9 mouse cellular contexts compared by ENCODE assay signal in genomic region chr10:108334096-108334495, GRCm38 (mm10). TPM values are rescaled to one million over a fixed set of nuclear protein-coding genes. Genes with fewer than 3 reads are reported as not detected.
DNase-seq lines count a peak whose midpoint lies in the region; ATAC-seq and TF ChIP-seq lines count a peak whose summit lies in the region.
"Had no signal": no experiment of that assay in that cellular context is flagged by ENCODE, and none has a peak within 500 bp of the region (broad histone marks: within the 10 kb centered on the region; RNA-seq: fewer than 3 reads in every experiment).

No protein-coding gene starts in this region.

- intact Hi-C loops in heart, postnatal 25 days (cut with DNase I): loop anchor here (5.0 kb wide), 1 partner anchor 113 kb away; no protein-coding TSS in a partner anchor
- intact Hi-C loops in left cerebral cortex, postnatal 36 days (cut with DNase I): loop anchor here (10.0 kb wide), 1 partner anchor 111 kb away; no protein-coding TSS in a partner anchor
- intact Hi-C loops in gastrocnemius, adult 2 months (cut with DNase I): loop anchor here (10.0 kb wide), 1 partner anchor 111 kb away; no protein-coding TSS in a partner anchor

- no peaks in the 10 kb centered on the region for H3K36me3 ChIP-seq in heart, postnatal 0 days (replicated peaks; ENCODE audit: control insufficient read depth, insufficient read depth, low read length)
- peaks cover 4% of the 10 kb centered on the region; the same call in 1 of the 2 replicates for H3K36me3 ChIP-seq in ES-E14 (ENCODE audit: control insufficient read depth, insufficient read depth, low read length, poor library complexity, severe bottlenecking)
- no peaks in the 10 kb centered on the region for H3K36me3 ChIP-seq in hindbrain, embryonic 12.5 days
- H3K36me3 ChIP-seq in midbrain, embryonic 13.5 days: no peaks in the 10 kb centered on the region

- H3K9ac ChIP-seq in heart, postnatal 0 days (replicated peaks; ENCODE audit: low read depth, low read length): no peak overlapping the region
- peak overlapping the region; percentile 90; the same call in 1 of the 2 replicates for H3K9ac ChIP-seq in ES-E14 (ENCODE audit: insufficient read depth, low read depth, low read length, poor library complexity, severe bottlenecking)
- H3K9ac ChIP-seq in hindbrain, embryonic 12.5 days: no peak overlapping the region; the same call in 1 of the 2 replicates
- no peak overlapping the region for H3K9ac ChIP-seq in midbrain, embryonic 13.5 days (replicated peaks)

- no peak for DNase-seq in heart, postnatal 0 days (ENCODE audit: low spot score)
- DNase-seq in heart, postnatal 25 days (ENCODE audit: low spot score): no peak
- no peak for DNase-seq in ES-E14 (ENCODE audit: low read depth, low spot score)
- DNase-seq in left cerebral cortex, postnatal 36 days (ENCODE audit: low spot score in 2 of 2): no peak
- DNase-seq in gastrocnemius, adult 2 months: no peak
- DNase-seq in right cerebral cortex, adult 2 months (ENCODE audit: low spot score in 2 of 2): no peak

- no peak for TF ChIP-seq CTCF in heart, postnatal 0 days (IDR thresholded peaks at IDR 0.05; ENCODE audit: low read depth)
- no peak for TF ChIP-seq CTCF in gastrocnemius, adult 2 months (IDR thresholded peaks at IDR 0.05)

- in situ Hi-C loops in ES-E14 (cut with MboI; ENCODE audit: low sequenced_read_pairs in 2 of 2, unreplicated experiment in 2 of 2): no loop called here

- peak overlapping the region; percentile 85; the same call in 1 of the 2 replicates for H3K4me2 ChIP-seq in heart, postnatal 0 days (ENCODE audit: low read depth, low read length)
- peak overlapping the region; percentile 94 for H3K4me2 ChIP-seq in hindbrain, embryonic 12.5 days (replicated peaks)
- peak overlapping the region; percentile 97 for H3K4me2 ChIP-seq in midbrain, embryonic 13.5 days (replicated peaks)

- ATAC-seq in heart, postnatal 0 days (ENCODE audit: insufficient read depth, low read depth): no peak
- no peak for ATAC-seq in hindbrain, embryonic 12.5 days (ENCODE audit: low FRiP score)
- no peak for ATAC-seq in midbrain, embryonic 13.5 days

- no peak overlapping the region for H3K4me3 ChIP-seq in heart, postnatal 0 days (ENCODE audit: low read depth, low read length)
- H3K4me3 ChIP-seq in ES-E14 (ENCODE audit: insufficient read depth in 1 of 2, low read depth in 1 of 2, low read length in 2 of 2, poor library complexity in 1 of 2, severe bottlenecking in 1 of 2): peak overlapping the region; percentile 80 to 99; a peak in 3 of 4 replicates
- H3K4me3 ChIP-seq in hindbrain, embryonic 12.5 days: peak overlapping the region; percentile 85; the same call in 1 of the 2 replicates
- H3K4me3 ChIP-seq in midbrain, embryonic 13.5 days (replicated peaks): no peak overlapping the region
- no peak overlapping the region for H3K4me3 ChIP-seq in gastrocnemius, adult 2 months

- peaks cover 11% of the 10 kb centered on the region; the same call in 1 of the 2 replicates for H3K4me1 ChIP-seq in heart, postnatal 0 days (ENCODE audit: control insufficient read depth, insufficient read depth)
- peaks cover 1 to 4% of the 10 kb centered on the region in 2 experiments; a peak in 2 of 4 replicates for H3K4me1 ChIP-seq in ES-E14 (ENCODE audit: control insufficient read depth in 2 of 2, insufficient read depth in 2 of 2, low read length in 2 of 2, poor library complexity in 1 of 2)
- peaks cover 8% of the 10 kb centered on the region for H3K4me1 ChIP-seq in hindbrain, embryonic 12.5 days
- H3K4me1 ChIP-seq in midbrain, embryonic 13.5 days (replicated peaks): peaks cover 15% of the 10 kb centered on the region

- no peaks in the 10 kb centered on the region for H3K9me3 ChIP-seq in heart, postnatal 0 days (replicated peaks; ENCODE audit: control insufficient read depth, low read length)
- no peaks in the 10 kb centered on the region for H3K9me3 ChIP-seq in ES-E14 (ENCODE audit: control insufficient read depth, insufficient read depth, low read depth, low read length)
- H3K9me3 ChIP-seq in hindbrain, embryonic 12.5 days (replicated peaks): no peaks in the 10 kb centered on the region
- H3K9me3 ChIP-seq in midbrain, embryonic 13.5 days: no peaks in the 10 kb centered on the region

- H3K27ac ChIP-seq in heart, postnatal 0 days (ENCODE audit: low read depth): no peak overlapping the region
- H3K27ac ChIP-seq in ES-E14 (ENCODE audit: insufficient read depth, low read depth, low read length, poor library complexity, severe bottlenecking): no peak overlapping the region
- no peak overlapping the region for H3K27ac ChIP-seq in hindbrain, embryonic 12.5 days
- H3K27ac ChIP-seq in midbrain, embryonic 13.5 days: no peak overlapping the region
- H3K27ac ChIP-seq in gastrocnemius, adult 2 months: no peak overlapping the region

- TF ChIP-seq EP300 in heart, postnatal 0 days (IDR thresholded peaks at IDR 0.05; ENCODE audit: low read depth): no peak

- H3K27me3 ChIP-seq in heart, postnatal 0 days (ENCODE audit: control insufficient read depth, insufficient read depth, low read length): peaks cover 19% of the 10 kb centered on the region
- peaks cover 19% of the 10 kb centered on the region for H3K27me3 ChIP-seq in hindbrain, embryonic 12.5 days
- peaks cover 29% of the 10 kb centered on the region for H3K27me3 ChIP-seq in midbrain, embryonic 13.5 days

- WGBS in heart, postnatal 0 days: 53% methylated on average over 1 of the region's 1 CpGs
- 27% methylated on average over 1 of the region's 1 CpGs for WGBS in hindbrain, embryonic 12.5 days
- 33% methylated on average over 1 of the region's 1 CpGs for WGBS in midbrain, embryonic 13.5 days

TF ChIP-seq in ES-E14, 5 proteins besides CTCF, POLR2A, EP300 and RAD21:
- TF ChIP-seq MAFK (IDR thresholded peaks at IDR 0.05; ENCODE audit: insufficient read depth, low read depth, low read length) (no peak), ZC3H11A (IDR thresholded peaks at IDR 0.05; ENCODE audit: borderline replicate concordance, low read depth, low read length) (no peak), CHD2 (IDR thresholded peaks at IDR 0.05; ENCODE audit: low read depth, low read length) (no peak), ZNF384 (IDR thresholded peaks at IDR 0.05; ENCODE audit: low read depth, low read length) (no peak), HCFC1 (IDR thresholded peaks at IDR 0.05; ENCODE audit: borderline replicate concordance, insufficient read depth, low read length) (no peak)

RNA-seq across cellular contexts. Expression of gene Pawr, which starts 2.2 kb away (rescaled TPM):
- total RNA-seq in heart, postnatal 0 days (2014; rRNA removed; ENCODE audit: low replicate concordance): 3.5 and 11.4 TPM in 2 replicates
- polyA plus RNA-seq in heart, postnatal 0 days (2015; fragmentation: Nextera tagmentation; extraction: Ambion mirVana): 2.7 and 2.8 TPM in 2 replicates
- total RNA-seq in heart, postnatal 25 days (2021): 1 to 10 TPM; 3.0 to 3.2 TPM
- total RNA-seq in ES-E14 (2012; rRNA removed): 33.5 and 36.4 TPM in 2 replicates
- polyA plus RNA-seq in hindbrain, embryonic 12.5 days (2016; fragmentation: Nextera tagmentation; extraction: Ambion mirVana): 9.4 and 10.6 TPM in 2 replicates
- 2.6 and 4.0 TPM in 2 replicates for polyA plus RNA-seq in midbrain, embryonic 13.5 days (2015; fragmentation: Nextera tagmentation; extraction: Ambion mirVana)
- 1 to 10 TPM; 2.8 to 3.4 TPM for total RNA-seq in left cerebral cortex, postnatal 36 days (2021)
- total RNA-seq in gastrocnemius, adult 2 months (2021): 1 to 10 TPM in 1 of 2 experiments, under 1 TPM in 1; 0.99 to 1.0 TPM
- total RNA-seq: neutrophil, adult 5-6 weeks had no signal

Comparison
In these comparisons a context has a peak if more than half of its experiments do, and no peak if none do; other contexts are left out.
1. H3K4me3 ChIP-seq: peak in ES-E14 (2 of 2) and hindbrain, embryonic 12.5 days (single experiment); none in heart, postnatal 0 days (single experiment), midbrain, embryonic 13.5 days (single experiment) and gastrocnemius, adult 2 months (single experiment).
2. Peak in every context shown above with its lines, with median percentiles within 50 percentile points of each other: H3K4me2 ChIP-seq.